Mouse (Mus musculus) duodenum, adult 2 months (tissue): ENCODE measurements around the gene Tmem182. TPM values are rescaled to one million over a fixed set of nuclear protein-coding genes. Genes with fewer than 3 reads are reported as not detected.

Source experiments
- polyA plus RNA-seq: library from polyadenylated mRNA; depleted of rRNA; stranded (reverse); fragments of >200 nt; gene quantifications from 2 replicates; pipeline ENCODE4 v1.2.3, GENCODE M21; 2012; ENCODE audit warnings: low replicate concordance; rRNA removed

Tmem182 gene
- polyA plus RNA-seq = 0.07 TPM in 1 of 2 replicates, not detected in the other

GRCm38 (mm10) chr1:40805351-40805750 is at the start of gene Tmem182:
Gene Tmem182, plus strand, starts transcription at chr1:40805601.

DNA sequence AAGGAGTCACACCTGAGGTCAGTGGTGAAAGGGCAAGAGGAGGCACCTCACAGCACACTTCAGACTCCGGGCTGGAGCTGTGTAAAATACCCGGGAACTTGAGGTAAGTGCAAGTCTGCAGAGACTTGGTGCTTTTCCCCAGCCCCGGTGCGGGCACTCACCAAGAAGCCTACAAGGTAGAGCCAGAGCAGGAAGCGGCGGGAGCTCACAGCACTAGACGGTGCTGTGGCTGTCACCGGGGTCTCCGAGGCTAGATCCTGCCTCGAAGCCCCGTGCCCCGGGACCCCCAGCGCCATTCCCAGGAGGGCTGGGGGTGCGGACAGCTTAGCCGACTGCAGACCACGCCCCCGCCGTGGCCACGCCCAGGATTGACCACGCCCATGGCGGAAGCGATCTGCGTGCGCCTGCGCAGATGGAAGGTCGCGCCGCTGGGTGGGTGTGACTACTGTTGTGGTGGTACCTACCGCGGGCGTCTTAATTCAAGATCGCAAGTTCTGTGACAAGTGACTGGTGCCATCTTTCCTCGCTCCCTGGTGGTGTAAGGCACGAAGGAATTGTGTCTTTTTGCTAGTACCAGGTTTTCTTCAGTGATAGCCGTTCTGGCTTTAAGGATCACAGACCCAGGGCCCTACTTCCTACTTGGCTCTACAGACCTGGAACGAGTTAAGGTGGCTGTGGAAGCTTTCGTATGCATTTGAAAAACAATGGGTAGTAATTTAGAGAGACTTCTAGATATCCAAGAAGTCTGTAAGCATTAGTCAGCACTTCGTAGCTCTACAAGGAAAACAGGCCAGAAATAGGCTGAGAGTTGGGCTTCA is 14.9 kb upstream of the Tmem182 start, which contains the start of gene Mfsd9:
Gene Mfsd9, minus strand, starts transcription at position 364 of the 818 bp plus-strand sequence.

Other genes with a start within 250 kb of the Tmem182 start
- 0.23 and 9.5 TPM in 2 replicates for gene Slc9a4, start 225.5 kb upstream of the Tmem182 start, polyA plus RNA-seq
- 72.3 and 118 TPM in 2 replicates for gene Slc9a2, start 125.0 kb upstream of the Tmem182 start, polyA plus RNA-seq
- 7.0 and 10.0 TPM in 2 replicates for gene Mfsd9, start 14.9 kb upstream of the Tmem182 start, polyA plus RNA-seq